Mouse (Mus musculus): ENCODE data around the gene Adam8.

GRCm38 (mm10) chr7:140001086-140001740 is 8.9 kb upstream of the Adam8 start:
- TF ChIP-seq POLR2A (IDR thresholded peaks at IDR 0.05; ENCODE audit: low read depth, low read length) (no peak), CTCF (IDR thresholded peaks at IDR 0.05; ENCODE audit: extremely low read depth, insufficient read depth, insufficient read length, insufficient replicate concordance) (no peak)
